Mouse (Mus musculus): ENCODE results near the gene Ube2l3.

The Ube2l3 gene

GRCm38 (mm10) chr16:17202549-17202948 lies at the start of gene Ube2l3:
Gene Ube2l3 (minus strand): TSS chr16:17202649.
- CTCF ChIA-PET: no interaction called here

- CTCF ChIA-PET: no interaction called here
These were observed 49.1 kb upstream of the Ube2l3 start for GRCm38 (mm10) chr16:17251539-17251938.

GRCm38 (mm10) chr16:17249135-17249534 lies 46.7 kb upstream of the Ube2l3 start:
- CTCF ChIA-PET: no interaction called here

GRCm38 (mm10) chr16:17247727-17248126 lies 45.3 kb upstream of the Ube2l3 start:
- CTCF ChIA-PET: no interaction called here

- CTCF ChIA-PET: no interaction called here
These were observed 42.5 kb upstream of the Ube2l3 start for GRCm38 (mm10) chr16:17244996-17245395.

GRCm38 (mm10) chr16:17243731-17244130 lies 41.3 kb upstream of the Ube2l3 start:
- CTCF ChIA-PET: no interaction called here

GRCm38 (mm10) chr16:17239409-17239808 lies 37.0 kb upstream of the Ube2l3 start:
- CTCF ChIA-PET: no interaction called here

GRCm38 (mm10) chr16:17237634-17238033 lies 35.2 kb upstream of the Ube2l3 start:
- CTCF ChIA-PET: interaction anchor here (1.1 kb wide), 1 partner anchor 26 kb away, joined by 3 read pairs; no protein-coding TSS in a partner anchor

- CTCF ChIA-PET: no interaction called here
These were observed 32.6 kb upstream of the Ube2l3 start for GRCm38 (mm10) chr16:17234916-17235665.

GRCm38 (mm10) chr16:17234499-17234895 lies 32.0 kb upstream of the Ube2l3 start:
- CTCF ChIA-PET: no interaction called here

- CTCF ChIA-PET: no interaction called here
These were observed 31.5 kb upstream of the Ube2l3 start for GRCm38 (mm10) chr16:17233702-17234498.

- CTCF ChIA-PET: no interaction called here
These were observed 30.6 kb upstream of the Ube2l3 start, which contains the start of gene Hic2 for GRCm38 (mm10) chr16:17232794-17233701. Gene Hic2 (plus strand): TSS chr16:17233572.

- CTCF ChIA-PET: interaction anchor here (0.6 to 1.0 kb wide), 2 partner anchors 23 to 100 kb away, joined by 3 to 12 read pairs; no protein-coding TSS in a partner anchor
These were observed 29.1 kb upstream of the Ube2l3 start for GRCm38 (mm10) chr16:17231523-17231922.

GRCm38 (mm10) chr16:17226496-17226895 lies 24.0 kb upstream of the Ube2l3 start:
- CTCF ChIA-PET: interaction anchor here (0.6 kb wide), 1 partner anchor 45 kb away, joined by 7 read pairs; no protein-coding TSS in a partner anchor

- CTCF ChIA-PET: interaction anchor here (0.6 kb wide), 1 partner anchor 14 kb away, joined by 3 read pairs; no protein-coding TSS in a partner anchor
These were observed 23.1 kb upstream of the Ube2l3 start for GRCm38 (mm10) chr16:17225584-17225983.

GRCm38 (mm10) chr16:17222197-17222596 lies 19.7 kb upstream of the Ube2l3 start:
- CTCF ChIA-PET: no interaction called here

GRCm38 (mm10) chr16:17220127-17220733 lies 17.8 kb upstream of the Ube2l3 start:
- CTCF ChIA-PET: interaction anchor here (0.7 kb wide), 1 partner anchor 928 kb away, joined by 5 read pairs; no protein-coding TSS in a partner anchor

GRCm38 (mm10) chr16:17216934-17217633 lies 14.6 kb upstream of the Ube2l3 start:
- CTCF ChIA-PET: no interaction called here

GRCm38 (mm10) chr16:17209981-17210838 lies 7.8 kb upstream of the Ube2l3 start:
- CTCF ChIA-PET: interaction anchor here (1.0 to 1.5 kb wide), 2 partner anchors 66 to 82 kb away, joined by 3 to 5 read pairs; no protein-coding TSS in a partner anchor

Measured in spleen, embryonic (tissue).